Mouse (Mus musculus) limb, embryonic 15.5 days (tissue): ENCODE data around the gene Syt14. TPM values are rescaled to one million over a fixed set of nuclear protein-coding genes. Genes with fewer than 3 reads are reported as not detected.

ENCODE experiments used
- ATAC-seq: fragments of 200-750 bp; cut with Nextera tagmentation; 2 replicates; pipeline ENCODE4 v1.8.0; 2017; ENCODE audit warnings: low read depth, moderate TSS enrichment; ENCODE audit not compliant: insufficient number of reproducible peaks, low FRiP score, low TSS enrichment
- H3K27ac ChIP-seq: fragments of 300-500 bp; sonication (generic); 2 replicates; pipeline ENCODE4 v1.5.1; 2015; ENCODE audit warnings: moderate library complexity, mild to moderate bottlenecking, inconsistent platforms
- H3K27me3 ChIP-seq: fragments of 300-500 bp; sonication (generic); 2 replicates; pipeline ENCODE4 v1.6.1; 2015; ENCODE audit warnings: inconsistent platforms
- H3K36me3 ChIP-seq: fragments of 300-500 bp; sonication (generic); 2 replicates; pipeline ENCODE4 v1.6.1; 2015; ENCODE audit warnings: inconsistent platforms
- H3K4me1 ChIP-seq: fragments of 300-500 bp; sonication (generic); 2 replicates; pipeline ENCODE4 v1.6.1; 2015; ENCODE audit warnings: inconsistent platforms
- H3K4me2 ChIP-seq: fragments of 300-500 bp; sonication (generic); 2 replicates; pipeline ENCODE4 v1.6.1; 2015; ENCODE audit warnings: mild to moderate bottlenecking, inconsistent platforms
- H3K4me3 ChIP-seq: fragments of 300-500 bp; sonication (generic); 2 replicates; pipeline ENCODE4 v1.5.1; 2015; ENCODE audit warnings: mild to moderate bottlenecking, inconsistent platforms
- H3K9ac ChIP-seq: fragments of 300-500 bp; sonication (generic); 2 replicates; pipeline ENCODE4 v1.6.1; 2015; ENCODE audit warnings: inconsistent platforms
- H3K9me3 ChIP-seq: fragments of 300-500 bp; sonication (generic); 2 replicates; pipeline ENCODE4 v1.6.1; 2016; ENCODE audit warnings: inconsistent platforms
- WGBS: fragments of 180-500 bp; shearing (Covaris S2); methylation state at CpG from one replicate; pipeline ENCODE4 v1.1.7; 2015; 5-methylcytosine and 5-hydroxymethylcytosine counted together
- polyA plus RNA-seq: library from polyadenylated mRNA; unstranded; fragments of >200 nt; fragmentation: Nextera tagmentation; extraction: Ambion mirVana; gene quantifications from 2 replicates; pipeline ENCODE4 v1.2.1, GENCODE M21; 2015

Gene Syt14
- polyA plus RNA-seq: 0.97 and 1.5 TPM in 2 replicates

DNA sequence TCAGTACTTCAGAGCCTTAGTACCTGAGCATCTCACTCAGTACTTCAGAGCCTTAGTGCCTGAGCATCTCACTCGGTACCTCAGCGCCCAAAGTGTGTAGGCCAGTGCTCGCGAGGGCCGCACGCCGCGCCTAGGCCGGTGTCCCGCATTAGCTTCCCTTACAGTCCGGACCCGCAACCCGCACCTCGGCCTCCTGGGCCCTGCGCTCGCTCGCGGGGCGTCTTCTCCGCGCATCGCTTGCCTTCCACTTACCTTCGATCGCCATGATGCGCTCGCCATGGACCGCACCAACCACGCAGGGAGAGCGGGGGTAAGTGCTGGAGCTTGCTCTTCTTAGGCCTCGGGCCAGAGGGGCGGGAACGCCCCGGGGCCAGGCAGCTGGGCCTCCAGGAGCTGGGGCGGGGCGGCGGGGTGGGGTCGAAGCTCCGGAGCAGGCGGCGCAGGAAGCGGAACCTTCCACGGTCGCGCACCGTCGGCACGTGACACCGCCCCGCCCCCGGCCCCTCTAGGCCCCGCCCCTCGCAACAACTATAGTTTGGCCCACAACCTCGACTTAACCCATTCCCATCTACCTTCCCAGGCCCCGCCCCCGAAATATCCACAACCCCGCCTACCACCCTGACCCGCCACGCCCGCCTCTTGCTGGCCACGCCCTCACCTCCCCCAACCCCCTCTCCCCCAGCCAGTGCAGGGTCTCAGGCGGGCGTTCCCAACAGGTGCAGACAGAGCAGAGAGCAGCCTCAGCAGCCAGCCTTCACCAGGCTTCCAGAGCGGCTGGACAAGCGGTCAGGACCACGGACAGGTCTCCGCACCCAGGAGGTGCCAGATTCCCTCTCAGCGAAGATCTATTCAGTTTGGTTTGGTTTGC lies at the start of gene Syt14:
Syt14 (minus strand) TSS at position 405 of the 868 bp plus-strand sequence.
- Histone ChIP-seq H3K4me1 (peaks cover 18% of the 10 kb centered on the region), H3K9me3 (no peaks in the 10 kb centered on the region), H3K4me2 (peak within 1 kb of the TSS; percentile 95), H3K4me3 (peak within 1 kb of the TSS; percentile 65), H3K27ac (no peak within 1 kb of the TSS), H3K27me3 (no peaks in the 10 kb centered on the region), H3K9ac (peak within 1 kb of the TSS; percentile 35; the same call in 1 of the 2 replicates), H3K36me3 (no peaks in the 10 kb centered on the region)
- WGBS: under 1% methylated on average over 65 of the region's 67 CpGs
- ATAC-seq: peak; percentile 89

GRCm38 (mm10) chr1:193084016-193084415 lies 48.4 kb upstream of the Syt14 start:
- no peaks in the 10 kb centered on the region for H3K9me3 ChIP-seq
- no peaks in the 10 kb centered on the region for H3K36me3 ChIP-seq
- peaks cover 37% of the 10 kb centered on the region for H3K4me1 ChIP-seq
- H3K27ac ChIP-seq: no peak overlapping the region
- no peak overlapping the region for H3K4me2 ChIP-seq
- no peak for ATAC-seq
- no peak overlapping the region for H3K9ac ChIP-seq
- no peak overlapping the region for H3K4me3 ChIP-seq
- WGBS: 91% methylated on average over 1 of the region's 1 CpGs
- H3K27me3 ChIP-seq: no peaks in the 10 kb centered on the region

DNA sequence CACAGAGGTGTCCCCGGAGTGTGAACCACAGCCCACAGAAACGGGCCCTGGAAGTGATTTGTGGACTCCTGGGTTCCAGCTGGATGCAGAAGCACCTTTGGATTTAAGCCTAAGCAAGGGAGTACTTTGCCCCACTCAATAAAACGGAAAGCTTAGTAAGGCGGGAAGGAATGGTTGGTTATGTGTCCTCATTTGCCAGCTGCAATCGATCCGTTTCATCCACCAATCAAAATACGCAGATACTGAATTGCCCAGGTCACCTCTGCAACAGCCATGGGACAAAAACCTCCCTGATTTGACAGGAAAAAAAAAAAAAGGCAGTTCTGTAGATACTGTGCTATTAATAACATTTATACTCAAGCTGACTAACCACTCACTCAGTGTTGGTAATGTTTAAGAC lies 47.5 kb upstream of the Syt14 start:
- 45% methylated on average over 7 of the region's 7 CpGs for WGBS
- H3K36me3 ChIP-seq: no peaks in the 10 kb centered on the region

GRCm38 (mm10) chr1:193082311-193082921 lies 46.8 kb upstream of the Syt14 start:
- no peak for ATAC-seq
- 22% methylated on average over 10 of the region's 10 CpGs for WGBS

More for the DNA sequence above, 47.5 kb upstream of the Syt14 start:
- peaks cover 37% of the 10 kb centered on the region for H3K4me1 ChIP-seq
- no peak overlapping the region for H3K4me2 ChIP-seq
- no peaks in the 10 kb centered on the region for H3K27me3 ChIP-seq
- H3K4me3 ChIP-seq: no peak overlapping the region
- H3K9me3 ChIP-seq: no peaks in the 10 kb centered on the region
- ATAC-seq: no peak
- H3K27ac ChIP-seq: no peak overlapping the region
- H3K9ac ChIP-seq: no peak overlapping the region

DNA sequence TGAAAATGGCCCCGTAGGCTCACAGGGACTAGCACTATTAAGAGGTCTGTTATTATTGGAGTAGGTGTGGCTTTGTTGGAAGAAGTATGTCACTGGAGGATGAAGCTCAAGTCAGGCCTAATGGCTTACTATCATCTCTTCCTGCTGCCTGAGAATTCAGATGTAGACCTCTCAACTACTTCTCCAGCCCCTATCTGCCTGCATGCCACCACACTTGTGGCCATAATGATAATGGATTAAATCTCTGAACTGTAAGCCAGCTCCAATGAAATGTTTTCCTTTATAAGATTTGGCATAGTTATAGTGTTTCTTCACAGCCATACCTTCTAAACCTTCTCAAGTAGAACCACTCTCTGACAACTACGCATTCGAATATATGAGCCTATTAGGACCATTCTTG lies 27.0 kb upstream of the Syt14 start:
- WGBS: 85% methylated on average over 3 of the region's 3 CpGs
- no peak overlapping the region for H3K9ac ChIP-seq

More at GRCm38 (mm10) chr1:193082311-193082921, 46.8 kb upstream of the Syt14 start:
- Histone ChIP-seq H3K4me3 (no peak overlapping the region), H3K36me3 (no peaks in the 10 kb centered on the region), H3K27ac (no peak overlapping the region), H3K9me3 (no peaks in the 10 kb centered on the region), H3K27me3 (no peaks in the 10 kb centered on the region), H3K9ac (no peak overlapping the region), H3K4me1 (peaks cover 30% of the 10 kb centered on the region), H3K4me2 (no peak overlapping the region)

DNA sequence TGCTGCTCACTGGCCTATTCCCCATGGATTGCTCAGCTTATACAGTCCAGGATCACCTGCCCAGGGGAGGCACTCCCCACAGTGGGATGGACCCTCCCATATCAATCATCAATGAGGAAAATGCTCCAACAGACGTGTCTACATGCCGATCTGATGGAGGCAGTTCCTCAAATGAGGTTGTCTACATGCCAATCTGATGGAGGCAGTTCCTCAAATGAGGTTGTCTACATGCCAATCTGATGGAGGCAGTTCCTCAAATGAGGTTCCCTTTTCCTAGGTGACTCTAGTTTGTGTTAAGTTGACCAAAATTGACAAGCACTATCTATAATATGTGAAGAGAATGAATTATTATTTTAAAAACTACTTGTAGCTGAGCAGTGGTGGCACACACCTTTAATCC lies 24.6 kb upstream of the Syt14 start:
- Histone ChIP-seq H3K27me3 (no peaks in the 10 kb centered on the region), H3K4me1 (peaks cover 4% of the 10 kb centered on the region; the same call in 1 of the 2 replicates), H3K4me3 (no peak overlapping the region), H3K4me2 (no peak overlapping the region), H3K9ac (no peak overlapping the region), H3K9me3 (no peaks in the 10 kb centered on the region), H3K27ac (no peak overlapping the region), H3K36me3 (no peaks in the 10 kb centered on the region)
- WGBS: 72% methylated on average over 2 of the region's 2 CpGs
- no peak for ATAC-seq

More for the DNA sequence above, 27.0 kb upstream of the Syt14 start:
- H3K4me1 ChIP-seq: peaks cover 5% of the 10 kb centered on the region; the same call in 1 of the 2 replicates
- ATAC-seq: no peak
- H3K36me3 ChIP-seq: no peaks in the 10 kb centered on the region
- H3K9me3 ChIP-seq: no peaks in the 10 kb centered on the region
- no peak overlapping the region for H3K4me2 ChIP-seq
- no peaks in the 10 kb centered on the region for H3K27me3 ChIP-seq
- no peak overlapping the region for H3K4me3 ChIP-seq
- no peak overlapping the region for H3K27ac ChIP-seq

GRCm38 (mm10) chr1:193059596-193059995 lies 24.0 kb upstream of the Syt14 start:
- Histone ChIP-seq H3K4me2 (no peak overlapping the region), H3K27me3 (no peaks in the 10 kb centered on the region), H3K9me3 (no peaks in the 10 kb centered on the region), H3K27ac (no peak overlapping the region), H3K4me3 (no peak overlapping the region), H3K36me3 (no peaks in the 10 kb centered on the region), H3K4me1 (0 out of 2 replicates have a peak, but pooled peaks cover under 1% of the 10 kb centered on the region), H3K9ac (no peak overlapping the region)
- WGBS: 69% methylated on average over 5 of the region's 5 CpGs
- no peak for ATAC-seq

DNA sequence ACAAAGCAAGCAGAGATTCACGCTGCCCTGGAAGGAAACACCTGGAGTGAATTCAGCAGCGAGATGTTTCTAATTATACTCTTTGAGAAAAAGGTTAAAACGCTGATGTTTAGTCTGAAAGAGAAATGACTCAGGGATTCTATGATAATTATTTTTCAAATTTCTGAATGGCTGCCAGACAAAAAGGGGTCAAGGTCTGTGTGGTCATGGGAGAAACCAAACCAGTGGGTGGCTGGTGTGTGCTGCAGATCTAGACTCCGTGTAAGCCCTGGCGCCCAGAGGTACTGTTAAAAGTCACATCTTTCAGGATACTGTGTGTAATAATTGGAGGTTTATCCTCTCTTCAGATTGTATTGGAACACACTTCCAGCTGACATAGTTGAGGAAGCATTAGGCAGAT lies 18.8 kb upstream of the Syt14 start:
- 45% methylated on average over 5 of the region's 5 CpGs for WGBS
- no peak overlapping the region for H3K9ac ChIP-seq
- no peak for ATAC-seq
- no peaks in the 10 kb centered on the region for H3K9me3 ChIP-seq
- no peak overlapping the region for H3K4me2 ChIP-seq
- H3K36me3 ChIP-seq: no peaks in the 10 kb centered on the region
- H3K4me1 ChIP-seq: no peaks in the 10 kb centered on the region
- H3K27me3 ChIP-seq: no peaks in the 10 kb centered on the region
- H3K4me3 ChIP-seq: no peak overlapping the region
- no peak overlapping the region for H3K27ac ChIP-seq

- ATAC-seq: no peak
- no peaks in the 10 kb centered on the region for H3K4me1 ChIP-seq
- no peak overlapping the region for H3K27ac ChIP-seq
- no peaks in the 10 kb centered on the region for H3K36me3 ChIP-seq
- H3K9me3 ChIP-seq: no peaks in the 10 kb centered on the region
- 60% methylated on average over 5 of the region's 5 CpGs for WGBS
- H3K27me3 ChIP-seq: no peaks in the 10 kb centered on the region
- H3K4me2 ChIP-seq: no peak overlapping the region
- no peak overlapping the region for H3K9ac ChIP-seq
- H3K4me3 ChIP-seq: no peak overlapping the region
Observed at GRCm38 (mm10) chr1:193053065-193053464, 17.5 kb upstream of the Syt14 start.

GRCm38 (mm10) chr1:193047616-193048015 lies 12.0 kb upstream of the Syt14 start:
- H3K27ac ChIP-seq: no peak overlapping the region
- 83% methylated on average over 4 of the region's 4 CpGs for WGBS
- no peak overlapping the region for H3K9ac ChIP-seq
- no peaks in the 10 kb centered on the region for H3K36me3 ChIP-seq
- no peak overlapping the region for H3K4me3 ChIP-seq
- no peak overlapping the region for H3K4me2 ChIP-seq
- H3K9me3 ChIP-seq: no peaks in the 10 kb centered on the region
- no peaks in the 10 kb centered on the region for H3K27me3 ChIP-seq
- ATAC-seq: no peak
- no peaks in the 10 kb centered on the region for H3K4me1 ChIP-seq

DNA sequence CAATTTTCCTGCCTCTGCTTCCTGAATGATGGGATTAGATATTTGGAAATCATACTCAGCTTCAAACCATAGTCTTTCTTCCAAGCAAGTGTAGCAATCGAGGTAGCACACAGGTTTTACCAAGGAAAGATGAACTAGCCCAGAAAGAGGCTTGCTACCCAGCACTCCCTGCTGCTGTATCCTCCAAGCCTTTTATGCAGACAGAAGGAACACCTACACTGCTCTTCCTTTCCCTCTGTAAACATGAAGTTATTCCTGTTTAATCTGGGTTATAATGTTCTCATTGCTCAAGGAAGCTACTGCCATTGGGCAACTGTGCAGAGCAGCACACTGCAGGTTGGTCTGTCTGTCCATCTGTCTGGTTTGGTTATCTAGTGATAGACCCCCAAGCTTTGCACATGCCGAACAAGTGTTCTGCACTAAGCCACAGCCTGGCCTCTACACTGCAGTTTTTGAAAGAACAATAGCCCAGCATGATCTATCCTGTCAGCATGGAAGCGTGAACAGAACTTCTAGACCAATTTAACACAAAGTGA lies 7.3 kb upstream of the Syt14 start:
- Histone ChIP-seq H3K9me3 (no peaks in the 10 kb centered on the region), H3K36me3 (no peaks in the 10 kb centered on the region), H3K4me2 (no peak overlapping the region), H3K27ac (no peak overlapping the region), H3K9ac (no peak overlapping the region), H3K4me3 (no peak overlapping the region), H3K27me3 (no peaks in the 10 kb centered on the region), H3K4me1 (no peaks in the 10 kb centered on the region)
- no peak for ATAC-seq
- WGBS: 84% methylated on average over 3 of the region's 3 CpGs

GRCm38 (mm10) chr1:193034951-193035370 lies 614 bp downstream of the Syt14 start:
- Histone ChIP-seq H3K36me3 (no peaks in the 10 kb centered on the region), H3K9me3 (no peaks in the 10 kb centered on the region), H3K4me1 (peaks cover 18% of the 10 kb centered on the region), H3K9ac (0 out of 2 replicates have a peak overlapping the region, but pooled peaks have one; percentile 35), H3K27ac (no peak overlapping the region), H3K4me3 (peak overlapping the region; percentile 65), H3K4me2 (peak overlapping the region; percentile 95), H3K27me3 (no peaks in the 10 kb centered on the region)
- WGBS: 2% methylated on average over 19 of the region's 19 CpGs
- peak; percentile 32; the same call in 1 of the 2 replicates for ATAC-seq
